Mouse (Mus musculus) embryonic facial prominence, embryonic 12.5 days (tissue): ENCODE measurements around the gene Grik4. TPM values are rescaled to one million over a fixed set of nuclear protein-coding genes. Genes with fewer than 3 reads are reported as not detected.

Experiments
- ATAC-seq: fragments of 200-750 bp; cut with Nextera tagmentation; 2 replicates; pipeline ENCODE4 v1.8.0; 2017; ENCODE audit not compliant: insufficient number of reproducible peaks, insufficient read depth, low FRiP score, low TSS enrichment
- H3K27ac ChIP-seq: fragments of 300-500 bp; sonication (generic); 2 replicates; pipeline ENCODE4 v1.5.1; 2016; ENCODE audit warnings: mild to moderate bottlenecking
- H3K27me3 ChIP-seq: fragments of 300-500 bp; sonication (generic); 2 replicates; pipeline ENCODE4 v1.6.1; 2016; ENCODE audit warnings: mild to moderate bottlenecking, moderate library complexity
- H3K36me3 ChIP-seq: fragments of 300-500 bp; sonication (generic); 2 replicates; pipeline ENCODE4 v1.6.1; 2016; ENCODE audit warnings: mild to moderate bottlenecking
- H3K4me1 ChIP-seq: fragments of 300-500 bp; sonication (generic); 2 replicates; pipeline ENCODE4 v1.6.1; 2016
- H3K4me2 ChIP-seq: fragments of 300-500 bp; sonication (generic); replicated peaks from 2 replicates; pipeline ENCODE4 v1.6.1; 2016; ENCODE audit warnings: mild to moderate bottlenecking, moderate library complexity
- H3K4me3 ChIP-seq: fragments of 300-500 bp; sonication (generic); 2 replicates; pipeline ENCODE4 v1.5.1; 2016; ENCODE audit warnings: mild to moderate bottlenecking
- H3K9ac ChIP-seq: fragments of 300-500 bp; sonication (generic); 2 replicates; pipeline ENCODE4 v1.6.1; 2016; ENCODE audit warnings: mild to moderate bottlenecking, moderate library complexity
- H3K9me3 ChIP-seq: fragments of 300-500 bp; sonication (generic); 2 replicates; pipeline ENCODE4 v1.6.1; 2016; ENCODE audit warnings: mild to moderate bottlenecking, moderate library complexity
- WGBS: fragments of 180-500 bp; shearing (Covaris S2); methylation state at CpG from one replicate; pipeline ENCODE4 v1.1.7; 2016; 5-methylcytosine and 5-hydroxymethylcytosine counted together
- polyA plus RNA-seq: library from polyadenylated mRNA; unstranded; fragments of >200 nt; fragmentation: Nextera tagmentation; extraction: Ambion mirVana; gene quantifications from 2 replicates; pipeline ENCODE4 v1.2.1, GENCODE M21; 2016

Gene Grik4
- polyA plus RNA-seq, 1 experiment from 2014 or later: 3.8 TPM

DNA sequence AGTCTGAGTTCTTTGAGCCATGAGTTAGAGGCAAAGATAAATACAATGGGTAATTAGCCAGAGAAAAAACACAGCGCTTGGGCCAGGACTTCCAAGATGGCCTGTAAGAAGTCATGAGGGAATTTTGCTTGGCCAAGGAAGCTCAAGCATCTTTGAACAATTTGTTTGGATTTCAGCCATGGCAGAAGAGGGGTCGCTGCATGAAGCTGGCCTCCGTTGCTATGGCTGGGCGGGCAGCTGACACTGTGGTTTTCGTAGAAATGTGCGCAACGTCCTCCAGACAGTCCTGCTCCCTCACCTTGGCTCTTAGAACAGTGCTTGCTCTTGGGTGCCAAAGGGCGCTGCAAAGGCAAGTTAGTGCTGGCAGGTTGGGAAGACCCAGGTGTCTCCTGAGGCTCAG is 410.8 kb downstream of the Grik4 start:
- Histone ChIP-seq H3K27me3 (no peaks in the 10 kb centered on the region), H3K27ac (no peak overlapping the region), H3K4me2 (no peak overlapping the region), H3K36me3 (no peaks in the 10 kb centered on the region), H3K4me3 (no peak overlapping the region), H3K9ac (no peak overlapping the region), H3K4me1 (peaks cover 18% of the 10 kb centered on the region), H3K9me3 (no peaks in the 10 kb centered on the region)
- no peak for ATAC-seq
- 86% methylated on average over 8 of the region's 8 CpGs for WGBS

DNA sequence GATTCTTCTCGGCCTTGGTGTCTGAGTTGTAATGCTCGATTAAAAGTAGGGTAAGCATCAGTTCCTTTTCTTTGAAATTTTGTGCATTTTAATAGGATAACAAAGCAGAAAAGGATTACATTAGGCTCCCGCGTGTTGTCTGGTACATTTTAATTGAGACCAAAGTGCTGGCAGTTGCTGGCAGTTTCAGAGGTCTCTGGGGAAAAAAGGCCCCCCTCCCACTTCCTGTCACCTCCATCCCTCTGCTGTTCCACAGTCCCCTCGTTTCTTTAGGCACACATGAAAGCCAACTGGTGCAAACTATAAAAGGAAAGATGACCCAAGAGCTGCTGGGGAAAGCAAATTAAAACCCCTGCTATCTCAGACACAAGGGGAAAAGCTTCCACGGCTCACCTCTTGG is 411.3 kb downstream of the Grik4 start:
- Histone ChIP-seq H3K9me3 (no peaks in the 10 kb centered on the region), H3K4me2 (no peak overlapping the region), H3K4me1 (peaks cover 18% of the 10 kb centered on the region), H3K4me3 (no peak overlapping the region), H3K36me3 (no peaks in the 10 kb centered on the region), H3K9ac (no peak overlapping the region), H3K27me3 (no peaks in the 10 kb centered on the region), H3K27ac (no peak overlapping the region)
- WGBS: 20% methylated on average over 6 of the region's 6 CpGs
- ATAC-seq: no peak

DNA sequence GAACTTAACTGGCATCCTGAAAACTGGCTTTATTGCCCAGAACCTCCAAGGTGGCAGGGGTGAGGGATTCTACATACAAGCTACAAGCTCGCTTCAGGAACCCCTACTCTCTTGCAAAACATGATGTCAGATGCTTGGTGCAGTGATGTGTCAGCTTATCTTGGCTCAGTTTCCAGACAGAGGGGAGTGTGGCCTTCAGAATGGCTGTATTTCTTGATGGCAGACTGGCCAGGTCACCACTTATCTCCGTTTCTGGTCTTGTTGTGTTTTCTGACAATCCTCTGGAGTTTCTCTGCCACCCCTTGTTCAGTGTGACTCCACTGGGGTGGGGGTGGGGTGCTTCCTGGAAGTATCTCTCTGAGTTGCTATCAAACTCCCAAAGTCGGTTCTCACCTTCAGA is 412.3 kb downstream of the Grik4 start:
- Histone ChIP-seq H3K4me1 (peaks cover 18% of the 10 kb centered on the region), H3K4me3 (no peak overlapping the region), H3K36me3 (no peaks in the 10 kb centered on the region), H3K27me3 (no peaks in the 10 kb centered on the region), H3K9ac (no peak overlapping the region), H3K4me2 (no peak overlapping the region), H3K27ac (no peak overlapping the region), H3K9me3 (no peaks in the 10 kb centered on the region)
- no peak for ATAC-seq
- WGBS: 49% methylated on average over 3 of the region's 3 CpGs

DNA sequence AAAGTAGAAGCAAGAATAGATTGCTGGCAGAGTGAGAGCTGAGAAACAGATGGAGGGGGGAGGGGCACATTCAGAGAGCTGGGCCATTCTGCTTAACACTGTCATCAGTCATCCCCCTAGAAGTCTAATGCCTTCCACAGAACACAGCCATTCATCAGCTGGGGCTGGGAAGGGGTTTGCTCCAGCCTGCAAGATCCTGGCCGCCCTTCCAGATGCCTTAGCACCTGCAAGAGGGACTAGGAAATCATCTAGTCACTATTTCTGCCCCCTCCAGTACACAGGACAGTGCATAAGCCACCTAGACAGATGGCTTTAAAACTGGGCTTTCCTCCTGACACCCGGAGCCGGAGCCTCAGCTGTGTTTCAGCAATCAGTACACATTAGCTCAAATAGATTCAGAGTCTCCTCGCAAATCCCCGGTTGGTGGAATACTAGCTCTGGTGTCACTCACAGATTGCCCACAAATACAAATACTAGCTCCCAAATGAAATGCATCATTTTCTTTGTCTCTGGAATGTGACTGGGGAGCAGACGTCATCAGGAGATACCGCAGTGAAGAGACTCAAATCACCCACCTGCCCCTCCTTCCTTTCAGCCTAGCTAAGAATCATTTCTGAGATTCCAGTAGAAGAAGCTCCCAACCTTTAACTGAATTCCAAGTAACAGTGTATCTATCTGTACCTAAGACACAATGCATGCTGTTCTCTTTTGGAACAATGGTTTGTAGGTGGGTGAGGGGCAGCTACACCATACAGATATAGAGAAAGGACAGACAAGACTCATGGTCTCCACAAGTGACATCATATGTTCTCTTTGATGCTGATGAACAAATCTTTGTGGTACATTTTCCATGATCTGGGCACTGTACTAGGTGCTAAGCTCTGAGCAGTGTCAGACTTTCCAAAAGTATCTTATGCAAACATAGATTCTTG is 413.8 kb downstream of the Grik4 start:
- H3K4me3 ChIP-seq: no peak overlapping the region
- no peaks in the 10 kb centered on the region for H3K9me3 ChIP-seq
- no peaks in the 10 kb centered on the region for H3K27me3 ChIP-seq
- no peak overlapping the region for H3K4me2 ChIP-seq
- H3K4me1 ChIP-seq: peaks cover 18% of the 10 kb centered on the region
- H3K27ac ChIP-seq: no peak overlapping the region; the same call in 1 of the 2 replicates
- WGBS: 65% methylated on average over 7 of the region's 7 CpGs
- ATAC-seq: no peak
- no peaks in the 10 kb centered on the region for H3K36me3 ChIP-seq
- H3K9ac ChIP-seq: no peak overlapping the region

DNA sequence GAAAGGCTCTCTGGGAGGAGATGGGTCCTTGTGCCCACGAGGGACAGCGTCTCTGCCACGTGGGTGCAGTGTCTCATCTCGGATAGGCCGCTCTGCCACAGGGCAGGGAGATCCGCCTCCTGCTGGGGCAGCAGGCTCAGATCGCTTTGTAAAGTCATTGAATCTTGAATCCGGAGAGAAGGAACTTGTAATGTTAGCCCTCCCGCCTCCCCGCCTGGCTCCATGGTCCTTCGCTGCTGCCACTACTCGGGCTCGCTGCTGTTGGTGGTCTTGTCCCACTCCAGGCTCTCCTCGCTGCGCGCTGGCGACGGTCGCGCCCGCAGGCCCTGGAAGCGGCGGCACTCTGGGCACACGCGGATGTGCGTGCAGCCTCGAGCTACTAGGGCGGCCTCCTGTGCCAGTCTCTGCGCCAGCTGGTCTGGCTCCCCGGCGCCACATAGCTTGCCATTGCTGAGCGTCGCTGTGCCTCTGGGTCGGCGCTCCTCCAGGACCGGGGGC is 423.7 kb downstream of the Grik4 start:
- Histone ChIP-seq H3K27me3 (peaks cover 20% of the 10 kb centered on the region; the same call in 1 of the 2 replicates), H3K4me2 (peak overlapping the region; percentile 89), H3K27ac (no peak overlapping the region), H3K9me3 (no peaks in the 10 kb centered on the region), H3K4me3 (peak overlapping the region; percentile 38), H3K36me3 (no peaks in the 10 kb centered on the region), H3K4me1 (peaks cover 3% of the 10 kb centered on the region; the same call in 1 of the 2 replicates), H3K9ac (peak overlapping the region; percentile 48)
- WGBS: 2% methylated on average over 36 of the region's 36 CpGs
- ATAC-seq: peak; percentile 47; the same call in 1 of the 2 replicates

DNA sequence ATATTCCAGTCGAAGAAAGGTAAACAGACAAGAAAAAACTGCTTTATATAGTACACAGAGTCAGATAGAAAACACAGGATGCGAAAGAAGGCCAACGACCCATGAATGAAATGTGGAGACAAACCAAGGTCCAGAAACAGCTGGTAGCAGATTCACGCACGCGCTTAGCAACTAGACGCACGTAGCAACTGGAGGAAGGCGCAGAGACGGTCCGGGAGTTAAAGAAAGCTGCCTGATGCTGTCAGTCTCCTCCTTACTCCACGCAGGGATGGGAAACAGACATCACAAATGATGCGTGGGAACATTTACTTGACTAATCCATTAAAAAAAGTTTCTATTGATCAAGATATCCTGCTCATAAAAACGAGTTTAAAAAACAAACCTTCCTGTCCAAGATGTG is 426.1 kb downstream of the Grik4 start:
- ATAC-seq: no peak
- Histone ChIP-seq H3K4me2 (no peak overlapping the region), H3K27me3 (peaks cover 17% of the 10 kb centered on the region; the same call in 1 of the 2 replicates), H3K36me3 (no peaks in the 10 kb centered on the region), H3K9me3 (no peaks in the 10 kb centered on the region), H3K27ac (no peak overlapping the region), H3K4me3 (no peak overlapping the region), H3K9ac (no peak overlapping the region), H3K4me1 (peaks cover 6% of the 10 kb centered on the region)
- 76% methylated on average over 14 of the region's 14 CpGs for WGBS

DNA sequence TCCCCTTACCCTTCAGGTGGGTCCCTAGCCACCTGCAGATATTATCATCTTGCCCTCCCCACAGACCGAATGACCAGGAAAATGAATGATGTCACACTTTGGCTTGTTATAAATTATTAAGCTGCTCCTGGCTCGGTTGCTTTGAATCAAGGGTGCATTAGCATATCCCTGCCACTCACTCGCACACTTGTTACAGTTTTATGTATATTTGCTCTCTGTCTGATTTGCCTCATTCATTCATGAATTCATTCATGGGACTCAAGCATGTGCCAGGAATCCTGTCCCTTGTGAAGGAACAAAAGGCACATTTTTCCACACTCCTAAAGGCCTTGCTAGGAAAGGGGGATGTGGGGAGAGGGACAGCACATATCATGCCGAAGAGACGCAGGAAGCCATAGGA is 431.1 kb downstream of the Grik4 start:
- H3K9me3 ChIP-seq: no peaks in the 10 kb centered on the region
- no peak overlapping the region for H3K9ac ChIP-seq
- no peak overlapping the region for H3K4me2 ChIP-seq
- no peak overlapping the region for H3K4me3 ChIP-seq
- no peaks in the 10 kb centered on the region for H3K36me3 ChIP-seq
- no peak for ATAC-seq
- WGBS: 79% methylated on average over 5 of the region's 5 CpGs
- H3K27ac ChIP-seq: no peak overlapping the region
- H3K27me3 ChIP-seq: no peaks in the 10 kb centered on the region
- peaks cover 3% of the 10 kb centered on the region; the same call in 1 of the 2 replicates for H3K4me1 ChIP-seq

DNA sequence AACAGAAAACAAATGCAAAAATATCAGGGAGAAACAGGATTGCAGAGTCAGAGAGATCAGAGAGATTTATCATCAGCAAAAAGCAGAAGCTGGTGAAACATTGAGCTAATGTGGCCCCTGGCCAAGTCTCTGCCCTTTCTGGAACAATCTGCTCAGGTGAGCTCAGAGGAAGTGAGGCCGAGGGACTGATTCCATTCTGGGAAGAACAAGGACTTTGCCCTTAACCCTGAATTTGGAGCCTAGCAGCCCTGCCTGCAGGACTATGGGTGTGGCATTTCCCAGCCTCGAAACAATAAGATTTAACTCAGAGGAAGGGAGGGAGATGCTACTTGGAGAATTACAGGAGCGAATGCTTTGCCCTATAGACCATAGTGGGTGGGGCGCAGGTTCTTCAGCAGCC is 432.0 kb downstream of the Grik4 start:
- ATAC-seq: no peak
- Histone ChIP-seq H3K36me3 (no peaks in the 10 kb centered on the region), H3K27me3 (no peaks in the 10 kb centered on the region), H3K9ac (no peak overlapping the region), H3K4me3 (no peak overlapping the region), H3K9me3 (no peaks in the 10 kb centered on the region), H3K4me2 (no peak overlapping the region), H3K27ac (no peak overlapping the region), H3K4me1 (peaks cover 3% of the 10 kb centered on the region; the same call in 1 of the 2 replicates)
- 73% methylated on average over 4 of the region's 4 CpGs for WGBS

DNA sequence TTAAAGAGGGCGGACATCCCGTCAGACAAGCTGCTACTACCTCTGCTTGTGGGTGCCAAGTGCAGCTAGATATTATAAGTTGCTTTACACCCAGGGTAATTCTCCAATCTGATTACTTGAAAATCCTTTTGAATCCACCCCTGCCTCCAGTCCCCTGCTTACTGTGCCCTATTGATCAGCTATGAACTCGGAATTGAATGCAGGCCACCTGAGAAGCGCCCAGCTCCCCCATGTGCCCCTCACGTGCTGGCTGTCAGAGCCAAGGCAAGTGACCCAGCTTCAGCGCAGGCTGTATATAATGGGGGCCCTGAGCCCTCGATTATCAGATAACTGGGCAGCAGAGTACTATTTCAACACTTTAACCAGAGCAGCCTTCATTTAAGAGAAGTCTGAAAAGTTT is 436.1 kb downstream of the Grik4 start:
- H3K36me3 ChIP-seq: no peaks in the 10 kb centered on the region
- H3K9me3 ChIP-seq: no peaks in the 10 kb centered on the region
- H3K9ac ChIP-seq: no peak overlapping the region
- no peak overlapping the region for H3K4me3 ChIP-seq
- 73% methylated on average over 7 of the region's 7 CpGs for WGBS
- peaks cover 6% of the 10 kb centered on the region; the same call in 1 of the 2 replicates for H3K4me1 ChIP-seq
- ATAC-seq: no peak
- no peak overlapping the region for H3K4me2 ChIP-seq
- H3K27me3 ChIP-seq: no peaks in the 10 kb centered on the region
- H3K27ac ChIP-seq: no peak overlapping the region

DNA sequence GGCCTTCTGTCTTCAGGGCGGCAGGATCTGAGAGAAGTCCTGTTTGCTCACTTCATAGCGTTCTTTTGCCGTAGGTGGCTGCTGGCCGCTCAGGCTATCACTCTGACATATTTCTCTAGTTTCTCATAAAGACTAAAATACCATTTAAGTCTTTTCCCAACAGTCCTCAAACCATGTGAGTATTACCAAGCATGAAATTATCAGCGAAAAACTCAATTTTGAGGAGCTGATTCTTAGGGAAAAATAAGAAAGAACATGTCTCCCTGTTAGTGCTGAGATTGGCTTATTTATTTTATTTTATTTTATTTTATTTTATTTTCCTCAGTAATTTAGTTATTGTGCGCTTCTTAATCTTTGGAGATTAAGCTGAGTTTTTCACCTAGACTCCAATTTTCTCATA is 436.6 kb downstream of the Grik4 start, which contains the start of gene Tbcel:
Gene Tbcel, minus strand, starts transcription at position 101 of the 400 bp plus-strand sequence.
- no peaks in the 10 kb centered on the region for H3K27me3 ChIP-seq
- H3K9ac ChIP-seq: no peak within 1 kb of the TSS
- H3K9me3 ChIP-seq: no peaks in the 10 kb centered on the region
- no peak within 1 kb of the TSS for H3K4me3 ChIP-seq
- no peak within 1 kb of the TSS for H3K27ac ChIP-seq
- ATAC-seq: no peak
- H3K4me2 ChIP-seq: no peak within 1 kb of the TSS
- H3K4me1 ChIP-seq: peaks cover 6% of the 10 kb centered on the region; the same call in 1 of the 2 replicates
- no peaks in the 10 kb centered on the region for H3K36me3 ChIP-seq
- WGBS: 87% methylated on average over 6 of the region's 6 CpGs

DNA sequence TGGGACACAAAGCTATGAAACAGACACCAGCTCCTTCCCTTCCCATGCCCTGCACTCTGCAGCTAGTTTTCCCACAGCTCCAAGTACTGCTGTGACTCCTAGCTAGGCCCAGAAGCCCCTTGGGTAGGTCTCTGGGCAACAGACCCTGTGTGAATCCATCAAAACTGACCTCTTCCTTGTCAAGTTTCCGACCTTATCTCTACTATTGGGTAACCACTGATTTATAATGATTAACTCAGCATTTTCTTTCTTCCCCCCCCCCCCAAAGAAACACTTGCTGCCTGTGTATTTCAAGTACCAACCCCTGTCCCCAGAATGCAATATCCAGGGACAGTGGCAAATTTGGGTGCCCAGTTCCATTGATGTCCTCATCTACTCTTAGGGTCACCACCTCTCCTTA is 437.3 kb downstream of the Grik4 start:
- ATAC-seq: no peak

DNA sequence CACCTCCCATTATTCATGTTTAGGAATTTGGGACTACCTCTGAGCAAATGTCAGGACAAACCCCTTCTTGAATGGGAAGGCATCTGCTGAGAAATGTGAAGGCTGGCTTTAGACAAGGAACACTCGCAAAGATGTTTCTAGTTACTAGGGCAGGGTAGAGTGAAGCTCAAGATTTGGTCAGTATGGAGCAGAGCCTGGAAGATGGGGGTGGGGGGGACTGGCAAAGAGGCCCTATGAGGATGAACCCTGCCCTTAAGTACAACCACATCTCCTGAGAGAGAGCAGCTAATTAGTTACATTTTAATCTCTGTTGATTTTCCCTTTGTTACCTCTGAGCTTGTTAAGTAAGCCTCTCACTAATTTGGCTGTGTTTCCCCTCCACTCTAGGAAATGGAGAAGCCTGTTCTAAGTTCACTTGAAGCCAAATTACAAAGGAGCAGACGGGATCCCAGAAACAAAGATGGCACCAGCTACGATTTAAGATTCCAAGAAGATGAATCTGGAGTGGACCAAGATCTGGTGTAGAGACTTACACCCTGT is 439.3 kb downstream of the Grik4 start:
- H3K36me3 ChIP-seq: no peaks in the 10 kb centered on the region
- H3K27me3 ChIP-seq: no peaks in the 10 kb centered on the region
- no peak overlapping the region for H3K9ac ChIP-seq
- no peak overlapping the region for H3K4me2 ChIP-seq
- H3K27ac ChIP-seq: no peak overlapping the region
- WGBS: 76% methylated on average over 3 of the region's 3 CpGs
- no peak overlapping the region for H3K4me3 ChIP-seq
- no peaks in the 10 kb centered on the region for H3K9me3 ChIP-seq
- H3K4me1 ChIP-seq: peaks cover 6% of the 10 kb centered on the region; the same call in 1 of the 2 replicates
- ATAC-seq: no peak

More for the DNA sequence above, 437.3 kb downstream of the Grik4 start:
- Histone ChIP-seq H3K4me2 (no peak overlapping the region), H3K4me3 (no peak overlapping the region), H3K27ac (no peak overlapping the region), H3K9ac (no peak overlapping the region), H3K9me3 (no peaks in the 10 kb centered on the region), H3K27me3 (no peaks in the 10 kb centered on the region), H3K4me1 (peaks cover 6% of the 10 kb centered on the region; the same call in 1 of the 2 replicates), H3K36me3 (no peaks in the 10 kb centered on the region)
- WGBS: 81% methylated on average over 1 of the region's 1 CpGs
